Mouse (Mus musculus): ENCODE data around the gene Cask. TPM values are rescaled to one million over a fixed set of nuclear protein-coding genes. Genes with fewer than 3 reads are reported as not detected.

The Cask gene
- polyA plus RNA-seq, 1 experiment from 2014 or later: 17.4 TPM

- Histone ChIP-seq H3K27me3 (peaks cover 18% of the 10 kb centered on the region; the same call in 1 of the 2 replicates), H3K4me3 (replicated peaks) (no peak overlapping the region), H3K4me1 (no peaks in the 10 kb centered on the region), H3K36me3 (no peaks in the 10 kb centered on the region), H3K9me3 (replicated peaks) (no peaks in the 10 kb centered on the region), H3K4me2 (no peak overlapping the region), H3K9ac (no peak overlapping the region), H3K27ac (no peak overlapping the region)
- ATAC-seq (replicated peaks; ENCODE audit: low FRiP score): no peak
- WGBS: 66% methylated on average over 3 of the region's 3 CpGs
Measured at GRCm38 (mm10) chrX:13658616-13659140, 192.5 kb downstream of the Cask start.

GRCm38 (mm10) chrX:13656721-13657120 is 194.4 kb downstream of the Cask start:
- 5% methylated on average over 1 of the region's 1 CpGs for WGBS
- no peak for ATAC-seq (replicated peaks; ENCODE audit: low FRiP score)
- no peaks in the 10 kb centered on the region for H3K9me3 ChIP-seq (replicated peaks)
- H3K4me2 ChIP-seq: no peak overlapping the region
- no peak overlapping the region for H3K27ac ChIP-seq
- no peak overlapping the region for H3K4me3 ChIP-seq (replicated peaks)
- H3K27me3 ChIP-seq: peaks cover 18% of the 10 kb centered on the region; the same call in 1 of the 2 replicates
- H3K36me3 ChIP-seq: no peaks in the 10 kb centered on the region
- H3K9ac ChIP-seq: no peak overlapping the region
- no peaks in the 10 kb centered on the region for H3K4me1 ChIP-seq

DNA sequence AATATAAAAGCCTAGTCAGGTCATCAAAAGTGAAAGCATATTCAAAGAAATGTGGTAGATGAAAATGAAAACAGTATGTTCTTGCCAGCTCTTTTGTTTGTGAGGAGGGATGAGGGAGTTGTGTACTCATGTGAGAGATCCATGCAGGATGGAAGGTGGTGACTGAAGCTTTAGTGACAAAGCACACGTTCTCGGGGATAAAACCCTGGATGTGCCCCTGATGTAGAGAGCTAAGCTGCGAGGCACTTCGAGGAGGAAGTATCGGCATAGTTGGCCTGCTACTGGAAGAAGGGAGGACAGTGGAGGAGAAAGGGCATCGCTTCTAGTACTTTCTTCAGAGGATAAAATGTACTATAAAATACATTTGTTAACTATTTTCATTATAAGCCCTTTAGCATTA is 195.3 kb downstream of the Cask start:
- ATAC-seq (replicated peaks; ENCODE audit: low FRiP score): no peak
- Histone ChIP-seq H3K36me3 (no peaks in the 10 kb centered on the region), H3K9me3 (replicated peaks) (no peaks in the 10 kb centered on the region), H3K27ac (no peak overlapping the region), H3K4me2 (no peak overlapping the region), H3K4me3 (replicated peaks) (no peak overlapping the region), H3K27me3 (peaks cover 17% of the 10 kb centered on the region; the same call in 1 of the 2 replicates), H3K4me1 (no peaks in the 10 kb centered on the region), H3K9ac (no peak overlapping the region)
- WGBS: 77% methylated on average over 6 of the region's 6 CpGs

DNA sequence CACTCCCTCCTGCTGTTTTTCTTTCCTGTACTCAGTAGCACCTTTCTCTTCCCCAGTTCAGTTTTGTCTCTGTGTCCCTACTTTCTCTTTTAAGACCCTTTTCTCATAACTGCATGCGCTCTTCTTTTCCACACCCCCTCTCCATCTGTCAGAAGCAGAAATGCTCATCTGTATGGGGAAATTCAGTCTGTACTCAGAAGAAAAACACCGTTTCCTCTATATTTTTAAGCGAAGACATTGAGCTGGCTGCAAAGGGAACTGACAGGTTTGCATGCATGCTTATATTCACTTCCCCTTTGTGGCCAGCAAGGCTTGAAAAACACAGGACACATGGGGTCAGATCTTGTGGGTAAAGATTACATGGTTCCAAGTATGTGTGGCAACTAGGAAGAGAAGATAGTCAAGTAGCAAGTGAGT is 196.2 kb downstream of the Cask start:
- Histone ChIP-seq H3K9ac (no peak overlapping the region), H3K4me3 (replicated peaks) (no peak overlapping the region), H3K4me2 (no peak overlapping the region), H3K27ac (no peak overlapping the region), H3K36me3 (no peaks in the 10 kb centered on the region), H3K27me3 (peaks cover 14% of the 10 kb centered on the region; the same call in 1 of the 2 replicates), H3K4me1 (no peaks in the 10 kb centered on the region), H3K9me3 (replicated peaks) (no peaks in the 10 kb centered on the region)
- WGBS: 77% methylated on average over 3 of the region's 3 CpGs
- no peak for ATAC-seq (replicated peaks; ENCODE audit: low FRiP score)

- H3K27ac ChIP-seq: no peak overlapping the region
- H3K4me3 ChIP-seq (replicated peaks): no peak overlapping the region
- H3K9me3 ChIP-seq (replicated peaks): no peaks in the 10 kb centered on the region
- H3K9ac ChIP-seq: no peak overlapping the region
- H3K27me3 ChIP-seq: peaks cover 4% of the 10 kb centered on the region; the same call in 1 of the 2 replicates
- WGBS: 94% methylated on average over 1 of the region's 1 CpGs
- ATAC-seq (replicated peaks; ENCODE audit: low FRiP score): no peak
- no peaks in the 10 kb centered on the region for H3K4me1 ChIP-seq
- H3K4me2 ChIP-seq: no peak overlapping the region
- no peaks in the 10 kb centered on the region for H3K36me3 ChIP-seq
Measured at GRCm38 (mm10) chrX:13652291-13652690, 198.9 kb downstream of the Cask start.

GRCm38 (mm10) chrX:13651889-13652288 is 199.3 kb downstream of the Cask start:
- no peak for ATAC-seq (replicated peaks; ENCODE audit: low FRiP score)
- peaks cover 4% of the 10 kb centered on the region; the same call in 1 of the 2 replicates for H3K27me3 ChIP-seq
- 87% methylated on average over 2 of the region's 2 CpGs for WGBS

GRCm38 (mm10) chrX:13638894-13639293 is 212.3 kb downstream of the Cask start:
- Histone ChIP-seq H3K9ac (no peak overlapping the region), H3K9me3 (replicated peaks) (no peaks in the 10 kb centered on the region), H3K36me3 (no peaks in the 10 kb centered on the region), H3K4me3 (replicated peaks) (no peak overlapping the region), H3K4me1 (no peaks in the 10 kb centered on the region), H3K4me2 (no peak overlapping the region), H3K27ac (no peak overlapping the region), H3K27me3 (no peaks in the 10 kb centered on the region)
- no peak for ATAC-seq (replicated peaks; ENCODE audit: low FRiP score)
- 58% methylated on average over 2 of the region's 2 CpGs for WGBS

More at GRCm38 (mm10) chrX:13651889-13652288, 199.3 kb downstream of the Cask start:
- H3K4me2 ChIP-seq: no peak overlapping the region
- H3K9ac ChIP-seq: no peak overlapping the region
- no peak overlapping the region for H3K4me3 ChIP-seq (replicated peaks)
- H3K4me1 ChIP-seq: no peaks in the 10 kb centered on the region
- H3K36me3 ChIP-seq: no peaks in the 10 kb centered on the region
- H3K9me3 ChIP-seq (replicated peaks): no peaks in the 10 kb centered on the region
- no peak overlapping the region for H3K27ac ChIP-seq

DNA sequence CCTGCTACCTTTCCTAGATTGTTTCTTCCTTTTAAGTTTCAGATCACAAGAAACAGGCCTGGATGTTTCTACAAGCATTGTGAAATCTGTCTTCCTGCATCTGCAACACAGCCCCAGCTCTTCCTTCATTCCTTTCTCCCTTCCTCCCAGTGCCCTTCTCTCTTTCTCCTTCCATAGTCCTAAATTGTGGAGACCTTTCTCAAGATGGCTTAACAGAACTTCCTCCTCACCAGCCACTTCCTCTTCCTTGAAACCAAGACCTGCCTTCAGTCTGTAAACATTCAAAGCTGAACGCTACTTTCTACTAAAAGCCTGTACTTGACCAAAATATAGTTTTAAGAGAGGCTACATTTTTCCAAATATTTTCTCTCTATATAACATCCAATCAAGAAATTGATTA is 214.8 kb downstream of the Cask start:
- Histone ChIP-seq H3K4me2 (no peak overlapping the region), H3K9ac (no peak overlapping the region)
- WGBS: 97% methylated on average over 1 of the region's 1 CpGs

GRCm38 (mm10) chrX:13631599-13632283 is 219.4 kb downstream of the Cask start, which contains the start of gene Gpr34:
TSS of gene Gpr34 (plus strand) at chrX:13632089.
- WGBS: 63% methylated on average over 5 of the region's 5 CpGs
- no peaks in the 10 kb centered on the region for H3K9me3 ChIP-seq (replicated peaks)
- H3K4me1 ChIP-seq: no peaks in the 10 kb centered on the region
- no peaks in the 10 kb centered on the region for H3K36me3 ChIP-seq
- no peak within 1 kb of the TSS for H3K4me3 ChIP-seq (replicated peaks)
- no peak for ATAC-seq (replicated peaks; ENCODE audit: low FRiP score)
- H3K9ac ChIP-seq: no peak within 1 kb of the TSS
- no peak within 1 kb of the TSS for H3K4me2 ChIP-seq
- no peak within 1 kb of the TSS for H3K27ac ChIP-seq
- H3K27me3 ChIP-seq: peaks cover 3% of the 10 kb centered on the region; the same call in 1 of the 2 replicates

More for the DNA sequence above, 214.8 kb downstream of the Cask start:
- H3K4me1 ChIP-seq: no peaks in the 10 kb centered on the region
- no peaks in the 10 kb centered on the region for H3K36me3 ChIP-seq
- H3K27ac ChIP-seq: no peak overlapping the region
- H3K9me3 ChIP-seq (replicated peaks): no peaks in the 10 kb centered on the region
- no peak for ATAC-seq (replicated peaks; ENCODE audit: low FRiP score)
- no peaks in the 10 kb centered on the region for H3K27me3 ChIP-seq
- no peak overlapping the region for H3K4me3 ChIP-seq (replicated peaks)

DNA sequence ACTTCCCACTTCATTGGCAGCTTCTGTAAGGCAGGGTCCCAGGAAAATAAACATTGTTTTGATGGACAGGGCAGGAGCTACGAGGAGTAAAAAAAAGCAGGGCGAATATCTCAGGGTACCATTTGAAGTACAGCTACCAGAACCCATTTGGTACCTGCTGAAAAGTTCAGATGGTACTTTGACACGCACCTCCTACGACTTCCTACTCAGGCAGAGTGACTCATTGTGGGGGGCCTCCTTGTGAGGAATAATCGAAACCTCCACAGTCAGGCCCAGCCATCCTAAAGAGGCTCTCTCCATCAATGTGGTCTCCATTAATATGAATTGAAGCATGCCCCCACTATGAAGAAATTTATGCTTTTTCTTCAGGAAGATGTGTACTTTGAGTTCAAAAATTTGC is 228.5 kb downstream of the Cask start:
- H3K4me2 ChIP-seq: no peak overlapping the region
- ATAC-seq (replicated peaks; ENCODE audit: low FRiP score): no peak
- H3K9ac ChIP-seq: no peak overlapping the region
- H3K4me1 ChIP-seq: no peaks in the 10 kb centered on the region
- 78% methylated on average over 5 of the region's 5 CpGs for WGBS
- peaks cover 7% of the 10 kb centered on the region; the same call in 1 of the 2 replicates for H3K27me3 ChIP-seq
- H3K9me3 ChIP-seq (replicated peaks): no peaks in the 10 kb centered on the region
- no peak overlapping the region for H3K4me3 ChIP-seq (replicated peaks)
- no peak overlapping the region for H3K27ac ChIP-seq
- H3K36me3 ChIP-seq: 0 out of 2 replicates have a peak, but pooled peaks cover 4% of the 10 kb centered on the region

GRCm38 (mm10) chrX:13621473-13621872 is 229.7 kb downstream of the Cask start:
- H3K27ac ChIP-seq: no peak overlapping the region
- WGBS: 80% methylated on average over 4 of the region's 4 CpGs
- ATAC-seq (replicated peaks; ENCODE audit: low FRiP score): no peak

GRCm38 (mm10) chrX:13618476-13618875 is 232.7 kb downstream of the Cask start:
- peaks cover 4% of the 10 kb centered on the region; the same call in 1 of the 2 replicates for H3K27me3 ChIP-seq
- H3K27ac ChIP-seq: no peak overlapping the region
- H3K4me1 ChIP-seq: no peaks in the 10 kb centered on the region
- no peak for ATAC-seq (replicated peaks; ENCODE audit: low FRiP score)
- H3K4me3 ChIP-seq (replicated peaks): no peak overlapping the region
- H3K9ac ChIP-seq: no peak overlapping the region
- 72% methylated on average over 4 of the region's 4 CpGs for WGBS
- H3K4me2 ChIP-seq: no peak overlapping the region
- 0 out of 2 replicates have a peak, but pooled peaks cover under 1% of the 10 kb centered on the region for H3K36me3 ChIP-seq
- no peaks in the 10 kb centered on the region for H3K9me3 ChIP-seq (replicated peaks)

More at GRCm38 (mm10) chrX:13621473-13621872, 229.7 kb downstream of the Cask start:
- H3K4me2 ChIP-seq: no peak overlapping the region
- no peaks in the 10 kb centered on the region for H3K9me3 ChIP-seq (replicated peaks)
- 0 out of 2 replicates have a peak, but pooled peaks cover 4% of the 10 kb centered on the region for H3K36me3 ChIP-seq
- H3K4me3 ChIP-seq (replicated peaks): no peak overlapping the region
- no peaks in the 10 kb centered on the region for H3K4me1 ChIP-seq
- no peak overlapping the region for H3K9ac ChIP-seq
- peaks cover 7% of the 10 kb centered on the region; the same call in 1 of the 2 replicates for H3K27me3 ChIP-seq

All from kidney, embryonic 15.5 days (tissue).